Mouse (Mus musculus): ENCODE data around the gene Pde10a. TPM values are rescaled to one million over a fixed set of nuclear protein-coding genes. Genes with fewer than 3 reads are reported as not detected.

Pde10a gene
- total RNA-seq, 2 experiments from 2014 or later: 3.5 to 4.4 TPM

DNA sequence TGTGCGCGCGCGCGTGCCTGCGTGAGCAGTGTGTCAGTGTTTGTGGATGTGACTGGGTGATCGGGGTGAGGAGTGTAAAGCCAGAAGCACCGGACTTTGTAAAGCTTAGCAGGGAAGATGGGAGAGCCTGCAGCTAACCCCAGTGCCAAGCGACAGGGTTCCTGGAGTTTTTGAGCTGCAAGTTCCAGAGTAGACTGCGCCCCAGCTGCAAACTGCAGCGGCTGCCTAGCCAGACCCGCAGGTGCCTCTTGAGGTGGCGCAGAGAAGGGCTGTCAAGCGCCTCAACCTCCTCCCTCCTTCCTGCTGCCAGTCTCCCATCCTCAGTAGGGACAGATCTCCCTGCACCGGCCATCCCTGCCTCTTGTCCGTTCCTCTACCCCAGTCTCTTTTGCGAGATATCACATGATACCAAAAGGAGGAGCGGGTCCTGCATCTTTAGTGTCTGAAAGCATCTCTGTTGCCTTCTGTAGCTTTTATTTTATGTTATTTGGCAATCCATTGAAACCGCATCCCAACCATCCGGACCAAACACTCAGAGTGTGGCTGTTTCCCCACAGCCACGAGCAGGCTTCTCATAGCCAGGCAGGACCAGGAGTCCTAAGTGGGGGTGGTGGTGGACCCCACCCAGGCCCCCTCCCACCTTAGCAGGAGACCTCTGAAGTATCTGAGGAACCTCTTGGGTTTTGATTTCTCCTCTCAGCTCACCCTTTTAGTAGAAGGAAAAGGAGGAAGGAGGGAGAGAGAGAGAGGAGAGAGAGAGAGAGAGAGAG lies 984 bp downstream of the Pde10a start:
- DNase-seq (ENCODE audit: low spot score): no peak

DNA sequence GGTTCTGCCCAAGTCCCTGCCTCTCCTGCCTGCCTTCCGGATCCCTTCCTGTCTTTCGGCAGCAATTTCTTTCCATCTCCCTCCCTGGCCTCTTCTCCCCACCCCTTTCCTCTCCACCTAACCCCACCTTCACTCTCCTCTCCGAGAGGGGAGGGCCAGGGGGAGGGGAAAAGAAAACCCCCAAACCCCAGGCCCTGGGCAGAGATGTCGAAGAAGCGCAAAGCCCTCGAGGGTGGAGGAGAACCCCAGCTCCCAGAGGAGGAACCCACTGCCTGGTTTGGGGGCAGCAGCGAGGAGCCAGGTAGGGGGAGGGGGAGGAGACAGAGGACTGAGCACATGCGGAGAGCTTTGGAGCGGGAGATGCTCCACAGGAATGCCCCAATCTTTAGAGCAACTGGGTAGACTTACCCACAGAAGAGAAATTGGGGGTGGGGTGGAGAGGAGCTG lies 1.7 kb downstream of the Pde10a start:
- DNase-seq (ENCODE audit: low spot score): no peak

DNA sequence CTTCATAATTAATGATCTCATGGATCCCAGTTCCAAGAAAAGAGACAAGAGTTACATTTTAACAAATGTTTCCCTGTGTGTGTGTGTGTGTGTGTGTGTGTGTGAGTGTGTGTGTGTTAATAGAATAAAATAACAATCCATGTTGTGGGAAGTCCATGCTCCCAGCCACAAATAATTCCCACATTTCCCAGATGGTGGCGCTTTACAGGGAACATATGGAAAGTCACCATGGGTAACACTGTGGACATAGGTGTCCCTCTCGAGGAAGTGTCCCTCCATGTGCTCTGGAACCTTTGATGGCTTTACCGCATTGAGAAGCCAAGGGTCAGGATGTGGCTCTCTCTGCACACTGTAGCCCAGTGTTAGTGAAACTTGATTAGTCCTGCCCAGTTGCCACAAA lies 3.5 kb downstream of the Pde10a start:
- no peak for DNase-seq (ENCODE audit: low spot score)

DNA sequence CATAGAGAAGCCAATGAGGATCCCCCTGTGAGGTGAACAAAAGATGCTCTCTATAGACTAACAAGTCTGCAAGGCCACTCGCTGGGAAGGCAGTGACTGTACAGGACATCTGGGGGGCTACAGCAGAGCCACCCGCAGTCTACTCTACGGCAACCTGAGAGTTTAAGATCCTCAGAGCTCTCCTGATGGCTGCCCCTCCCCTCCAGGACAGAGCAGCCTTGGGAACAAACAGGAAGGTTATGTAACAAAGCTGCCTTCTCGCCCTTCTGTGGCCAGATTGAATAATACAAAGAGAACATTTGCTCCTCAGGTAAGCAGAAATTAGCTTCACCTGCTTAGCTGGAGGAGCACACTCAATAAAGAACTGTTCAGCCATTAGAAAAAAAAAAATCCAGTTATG lies 7.4 kb downstream of the Pde10a start:
- DNase-seq (ENCODE audit: low spot score): no peak

DNA sequence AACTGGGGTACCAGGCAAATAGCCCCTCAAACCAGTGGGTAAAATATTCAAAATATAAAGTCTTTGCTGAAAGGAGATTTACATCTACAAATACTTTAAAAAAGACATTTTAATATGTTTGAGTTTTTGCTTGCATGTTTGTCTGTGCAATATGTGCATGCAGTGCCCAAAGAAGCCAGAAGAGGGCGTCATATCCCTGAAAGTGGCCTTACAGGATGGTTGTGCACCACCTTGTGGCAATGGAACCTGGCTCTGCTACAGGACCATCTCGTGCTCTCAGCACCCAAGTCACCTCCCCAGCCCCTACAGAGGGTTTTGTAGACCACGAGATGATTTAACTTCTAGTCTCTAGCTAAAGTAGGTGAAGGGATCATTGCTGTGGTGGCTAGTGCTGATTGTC lies 8.7 kb downstream of the Pde10a start:
- no peak for DNase-seq (ENCODE audit: low spot score)

DNA sequence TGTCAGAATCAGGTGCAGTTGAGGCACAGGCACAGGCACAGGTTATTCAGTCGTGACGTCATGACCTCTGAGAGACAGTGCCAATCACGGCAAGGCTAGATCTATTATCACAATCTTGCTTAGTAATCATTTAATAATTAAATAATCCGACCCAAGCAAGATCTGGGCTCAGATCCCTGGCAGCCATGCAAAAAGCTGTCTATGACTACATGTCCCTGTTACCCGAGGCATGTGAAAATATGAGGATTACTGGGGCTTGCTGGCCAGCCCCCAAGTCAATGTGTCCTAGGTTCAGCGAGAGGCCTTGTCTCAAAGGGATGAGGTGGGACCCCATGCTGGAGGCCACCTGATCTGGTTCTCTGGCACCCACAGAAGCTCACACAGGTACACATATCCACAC lies 11.3 kb downstream of the Pde10a start:
- no peak for DNase-seq (ENCODE audit: low spot score)

DNA sequence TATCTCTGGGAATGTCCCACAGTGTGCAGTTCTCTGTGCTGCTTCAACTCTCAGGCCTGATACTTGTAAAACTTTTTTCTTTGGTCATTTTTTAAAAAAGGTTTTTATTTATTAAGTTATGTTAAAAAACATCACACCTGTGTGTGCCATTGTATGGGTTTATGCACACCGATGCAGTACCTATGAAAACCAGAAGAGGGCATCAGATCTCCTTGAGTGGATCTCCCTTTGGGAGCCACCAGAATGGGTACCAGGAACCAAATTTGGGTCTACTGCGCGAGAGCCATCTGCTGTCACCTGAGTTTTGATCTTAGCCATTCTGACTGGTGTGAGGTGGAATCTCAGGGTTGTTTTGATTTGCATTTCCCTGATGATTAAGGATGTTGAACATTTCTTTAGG lies 12.9 kb downstream of the Pde10a start:
- DNase-seq (ENCODE audit: low spot score): no peak

DNA sequence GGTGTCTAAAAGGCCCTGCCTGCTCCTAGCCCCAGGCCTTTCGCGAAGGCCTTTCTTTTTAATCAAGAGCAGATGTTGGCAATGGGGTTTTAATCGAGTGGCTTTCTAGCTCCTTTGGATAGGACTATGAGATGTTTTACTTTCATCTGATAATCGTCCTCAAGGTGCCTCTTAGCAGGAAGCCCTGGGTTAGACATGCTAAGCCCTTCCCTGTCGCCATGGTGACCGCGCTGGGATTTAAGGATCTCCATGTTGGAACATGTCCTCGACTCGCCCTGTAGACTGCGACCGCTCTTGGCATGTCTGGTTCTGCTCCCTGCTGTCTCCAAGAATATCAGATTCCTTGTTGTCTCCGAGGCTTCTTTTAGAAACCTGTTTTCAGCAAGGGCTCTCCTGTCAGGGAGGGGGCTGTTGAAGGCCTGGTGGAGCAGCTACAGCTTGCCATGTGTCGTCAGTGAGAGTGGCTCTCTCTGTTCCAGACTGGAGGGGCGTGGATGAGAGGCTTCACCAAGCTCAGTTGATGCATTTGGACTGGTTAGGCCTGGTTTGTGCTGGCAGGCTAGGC lies 16.9 kb downstream of the Pde10a start:
- DNase-seq (ENCODE audit: low spot score): peak; percentile 15

DNA sequence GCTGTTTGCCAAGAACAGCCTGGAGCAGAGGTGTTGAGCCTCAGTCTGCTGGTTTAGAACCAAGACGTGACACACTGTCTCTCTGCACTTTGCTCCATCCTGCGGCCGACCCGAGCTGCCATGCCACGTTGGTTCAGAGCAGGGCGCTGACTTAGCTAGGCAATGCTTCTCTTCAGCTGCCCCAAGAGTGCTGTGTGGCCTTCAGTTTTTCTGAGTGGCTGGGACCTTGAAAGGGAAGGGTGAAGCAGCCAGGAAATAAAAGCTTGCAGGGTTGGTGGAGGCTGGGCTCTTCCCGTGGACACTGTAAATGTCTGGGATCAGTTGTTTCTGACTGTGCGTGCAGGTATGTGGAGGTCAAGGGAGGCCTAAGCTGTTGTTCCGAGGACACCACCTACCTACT lies 21.2 kb downstream of the Pde10a start:
- DNase-seq (ENCODE audit: low spot score): no peak

DNA sequence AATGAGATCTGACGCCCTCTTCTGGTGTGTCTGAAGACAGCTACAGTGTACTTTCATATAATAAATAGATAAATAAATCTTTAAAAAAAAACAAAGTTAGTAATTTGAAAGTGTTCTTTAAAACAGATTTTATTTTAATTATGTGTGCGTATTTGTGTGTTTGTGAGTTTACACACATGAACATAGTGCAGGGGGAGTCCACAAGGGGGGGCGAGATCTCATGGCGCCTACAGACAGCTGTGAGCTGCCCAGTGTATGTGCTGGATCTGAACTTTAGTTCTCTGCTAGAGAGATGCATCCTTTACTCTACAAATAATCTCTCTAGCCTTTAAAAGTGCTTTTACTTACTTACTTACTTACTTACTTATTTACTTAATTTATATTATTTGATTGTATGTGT lies 23.6 kb downstream of the Pde10a start:
- DNase-seq (ENCODE audit: low spot score): no peak

DNA sequence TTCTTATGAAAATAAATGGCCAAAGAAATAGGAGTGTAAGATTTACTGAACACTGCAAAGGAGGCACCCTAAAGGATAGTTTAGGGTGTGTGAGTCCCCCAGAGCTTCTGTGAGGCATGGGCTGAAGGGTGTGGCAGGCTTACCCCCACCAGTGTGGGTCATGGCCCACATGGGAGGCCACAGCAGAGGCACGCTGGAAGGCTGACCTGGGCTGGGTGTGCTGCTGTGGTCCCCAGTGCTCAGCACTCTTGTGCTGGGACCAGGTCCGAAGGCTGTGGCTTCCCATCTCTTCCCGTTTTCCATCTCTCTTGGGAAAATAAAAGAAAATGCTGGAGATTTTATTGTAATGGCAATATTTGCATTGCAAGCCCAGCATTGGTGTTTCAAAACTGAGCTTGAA lies 26.5 kb downstream of the Pde10a start:
- DNase-seq (ENCODE audit: low spot score): no peak

DNA sequence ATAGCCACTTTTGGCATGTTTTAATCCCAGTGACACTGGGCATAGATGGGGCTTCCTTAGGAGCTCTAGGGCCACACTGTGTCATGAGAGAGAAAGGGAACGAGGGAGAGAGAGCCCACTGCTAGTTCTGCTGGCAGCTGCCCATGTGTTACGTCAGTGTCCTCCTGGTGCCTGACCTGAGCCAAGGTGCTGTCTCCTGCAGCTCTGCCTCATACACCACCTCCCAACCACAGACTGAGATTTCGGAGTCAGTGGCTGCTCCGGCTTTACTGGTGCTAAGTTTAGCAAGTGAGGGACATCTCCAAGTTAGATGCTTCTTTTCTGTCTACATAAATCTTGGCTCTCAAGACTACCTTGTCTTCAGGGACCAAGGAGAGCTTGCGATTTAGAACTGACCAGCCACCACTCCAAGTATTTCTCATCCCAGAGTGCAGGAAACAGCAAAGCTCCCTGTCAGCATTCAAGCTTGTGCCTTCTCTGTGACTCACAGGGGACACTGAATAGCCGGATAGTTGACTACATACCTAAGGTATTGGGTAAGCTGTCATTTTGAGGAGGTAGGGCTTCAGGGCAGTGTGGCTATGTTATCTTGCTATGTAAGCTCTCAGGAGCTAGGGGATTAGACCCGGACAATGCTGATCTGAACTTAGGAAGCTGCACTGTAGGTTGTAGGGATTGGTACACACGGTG lies 27.3 kb downstream of the Pde10a start:
- DNase-seq (ENCODE audit: low spot score): peak; percentile 8

DNA sequence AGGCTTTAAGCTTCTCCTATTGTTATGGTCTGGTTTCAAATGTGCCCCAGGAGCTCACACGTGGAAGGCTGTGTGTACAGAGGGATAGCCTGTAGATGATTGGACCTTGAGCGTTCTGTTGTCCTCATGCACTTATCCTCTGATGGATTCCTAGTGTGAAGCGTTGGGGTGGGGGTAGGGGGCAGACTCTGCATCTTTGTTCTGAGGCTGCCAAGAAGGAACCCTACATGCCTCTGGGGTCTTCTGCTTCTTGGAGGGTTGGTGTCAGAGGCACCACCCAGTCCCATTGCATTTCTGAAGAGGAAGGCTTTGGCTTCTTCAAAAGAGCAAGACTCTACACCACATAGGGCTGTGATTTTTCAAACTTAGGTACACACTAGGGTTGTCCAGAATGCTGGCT lies 28.4 kb downstream of the Pde10a start:
- no peak for DNase-seq (ENCODE audit: low spot score)

DNA sequence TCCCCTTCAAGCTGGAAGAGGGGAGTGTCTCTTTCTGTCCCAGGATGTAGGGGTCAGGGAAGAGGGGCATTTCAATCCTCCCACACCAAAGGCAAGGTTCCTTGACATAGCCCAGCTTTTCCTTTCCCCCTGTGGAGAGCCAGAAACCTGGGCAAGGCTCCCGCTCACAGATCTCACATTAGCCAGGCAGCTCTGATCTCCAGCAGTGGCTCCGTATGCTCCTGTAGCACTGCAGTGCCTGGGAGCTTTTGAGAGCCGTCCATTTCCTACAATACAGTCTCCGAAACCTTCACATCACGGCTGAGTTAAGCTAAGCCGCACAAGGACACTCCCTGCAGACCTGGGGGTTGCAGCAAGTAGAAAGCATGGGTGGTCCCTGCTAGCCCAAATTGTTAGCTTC lies 29.0 kb downstream of the Pde10a start:
- DNase-seq (ENCODE audit: low spot score): no peak

DNA sequence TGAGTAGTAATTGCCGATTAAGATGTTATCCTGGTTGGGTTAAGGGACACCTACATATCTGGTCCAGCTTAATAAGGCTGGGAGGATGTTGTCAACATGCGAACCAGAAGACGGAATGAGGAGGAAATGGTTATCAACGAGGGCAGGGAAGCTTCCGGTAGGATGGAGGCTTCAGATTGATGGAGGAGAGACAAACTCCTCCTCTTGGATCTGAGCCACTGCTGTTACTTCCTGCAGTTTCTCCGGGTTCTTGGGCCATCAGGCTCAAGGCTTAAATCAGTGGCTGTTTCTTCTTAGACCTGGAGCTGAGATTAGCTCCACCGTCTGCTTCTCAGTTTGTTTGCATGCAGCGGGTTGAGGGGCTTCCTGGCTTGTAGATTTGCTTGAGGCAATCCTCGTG lies 30.6 kb downstream of the Pde10a start:
- no peak for DNase-seq (ENCODE audit: low spot score)

DNA sequence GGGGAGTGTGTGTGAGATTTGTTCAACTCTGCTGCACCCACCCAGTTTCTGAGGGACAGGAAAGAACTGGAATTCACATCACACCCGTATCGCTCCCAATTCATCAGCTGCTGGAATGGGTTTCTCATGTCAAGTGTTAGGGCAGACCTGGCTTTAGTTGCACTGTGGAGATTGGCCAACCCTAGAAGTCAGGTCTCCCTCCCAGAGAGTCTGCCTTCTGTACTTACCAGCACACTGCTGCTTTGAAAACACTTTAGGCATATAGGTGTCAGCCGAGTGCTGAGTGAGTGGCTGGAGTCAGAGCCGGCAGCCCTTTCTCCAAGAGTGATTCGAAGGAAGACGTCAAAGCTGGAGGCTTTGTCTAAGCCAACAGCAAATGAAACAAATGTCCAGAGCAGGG lies 31.1 kb downstream of the Pde10a start:
- DNase-seq (ENCODE audit: low spot score): no peak

DNA sequence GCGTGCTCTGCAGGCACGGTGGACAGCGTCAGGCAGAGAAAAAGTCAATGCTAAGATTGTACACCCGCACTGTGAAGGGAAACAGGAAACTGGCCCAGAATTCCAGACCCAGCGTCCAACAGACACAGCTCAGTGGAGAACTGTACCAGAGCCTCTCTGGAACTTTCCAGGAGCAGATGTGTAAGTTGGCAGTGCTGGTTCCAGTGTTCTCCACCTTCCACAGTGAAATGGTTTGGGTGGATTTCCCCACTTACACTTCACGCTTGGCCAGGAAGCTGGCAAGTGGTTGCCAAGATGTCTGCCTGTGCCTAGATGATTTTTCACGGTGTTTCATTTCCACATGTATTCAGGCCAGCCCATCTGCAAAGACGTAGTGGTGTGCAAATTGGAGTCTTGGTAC lies 32.8 kb downstream of the Pde10a start:
- DNase-seq (ENCODE audit: low spot score): no peak

DNA sequence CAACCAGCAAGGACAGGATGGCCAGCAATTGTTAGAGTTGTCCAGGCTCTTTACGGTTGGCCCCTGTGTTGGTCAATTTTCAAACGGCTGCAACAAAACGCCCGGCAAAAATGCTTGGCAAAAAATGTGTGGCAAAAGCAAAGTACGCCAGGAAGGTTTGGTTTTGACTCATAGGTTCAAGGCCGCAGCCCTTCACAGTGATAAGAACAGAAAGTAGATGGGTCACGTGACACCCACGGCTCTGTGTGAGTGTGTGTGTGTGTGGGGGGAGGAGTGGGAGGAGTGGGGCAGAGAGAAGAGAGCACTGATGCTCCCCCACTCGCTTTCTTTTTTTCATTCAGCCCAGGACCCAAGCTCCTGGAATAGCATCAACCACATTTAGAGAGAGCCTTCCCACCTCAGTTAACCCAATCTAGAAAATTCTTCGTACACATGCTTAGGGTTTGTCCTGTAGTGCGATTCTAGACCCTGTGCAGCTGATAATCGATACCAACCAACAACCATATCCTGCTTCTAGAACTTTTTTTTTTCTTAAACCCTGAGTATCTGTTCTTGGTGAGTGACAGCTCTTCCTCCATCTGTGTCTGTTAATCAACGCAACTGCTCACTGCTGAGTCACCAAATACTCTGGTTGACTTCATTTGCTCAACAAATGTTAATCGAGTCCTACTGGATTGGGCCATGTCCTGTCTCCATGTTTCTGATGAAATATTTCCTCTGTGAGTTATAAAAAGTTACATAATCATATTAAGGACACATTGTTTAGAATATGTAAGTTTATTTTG lies 37.1 kb downstream of the Pde10a start:
- DNase-seq (ENCODE audit: low spot score): no peak

DNA sequence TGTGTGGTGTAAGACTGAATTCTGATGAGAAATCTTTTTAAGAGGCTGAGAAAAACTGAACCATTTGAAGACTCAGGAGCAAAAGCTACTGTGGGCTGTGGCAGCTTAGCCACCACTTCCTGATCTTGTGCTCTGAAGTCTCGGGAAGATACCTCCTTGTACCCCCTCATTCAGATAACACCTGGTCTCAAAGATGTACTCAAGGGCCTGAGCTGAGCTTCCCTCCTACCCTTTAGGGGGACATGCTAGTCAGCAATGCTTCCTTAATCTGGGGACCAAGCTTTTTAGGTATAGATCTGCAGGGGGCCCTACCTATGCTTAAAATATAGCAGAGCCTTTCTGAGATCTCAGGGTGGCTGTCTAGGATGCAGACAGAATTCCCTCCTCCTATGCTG lies 37.7 kb downstream of the Pde10a start:
- no peak for DNase-seq (ENCODE audit: low spot score)

DNA sequence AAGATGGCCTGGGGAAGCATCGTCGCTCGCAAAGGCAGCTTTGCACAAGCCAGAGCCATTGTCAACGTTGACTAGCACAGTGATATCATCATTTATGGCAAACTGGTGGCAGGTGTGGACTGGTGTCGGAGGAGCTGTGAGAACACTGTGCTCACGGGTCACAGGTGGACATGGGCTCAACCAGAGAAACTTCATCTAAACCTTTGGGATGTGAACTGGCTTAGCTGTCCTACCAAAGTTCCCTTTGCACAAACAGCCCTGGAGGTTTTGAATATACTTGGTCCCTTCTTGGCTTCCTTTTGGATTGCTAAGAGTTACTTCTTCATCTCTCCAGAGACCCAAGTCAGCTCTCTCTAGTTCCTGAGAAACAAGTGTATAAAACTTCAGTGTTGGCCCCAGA lies 41.7 kb downstream of the Pde10a start, which contains the start of gene Gm17087:
Gene Gm17087 (minus strand): TSS at position 101 of the 400 bp plus-strand sequence.
- DNase-seq (ENCODE audit: low spot score): no peak

DNA sequence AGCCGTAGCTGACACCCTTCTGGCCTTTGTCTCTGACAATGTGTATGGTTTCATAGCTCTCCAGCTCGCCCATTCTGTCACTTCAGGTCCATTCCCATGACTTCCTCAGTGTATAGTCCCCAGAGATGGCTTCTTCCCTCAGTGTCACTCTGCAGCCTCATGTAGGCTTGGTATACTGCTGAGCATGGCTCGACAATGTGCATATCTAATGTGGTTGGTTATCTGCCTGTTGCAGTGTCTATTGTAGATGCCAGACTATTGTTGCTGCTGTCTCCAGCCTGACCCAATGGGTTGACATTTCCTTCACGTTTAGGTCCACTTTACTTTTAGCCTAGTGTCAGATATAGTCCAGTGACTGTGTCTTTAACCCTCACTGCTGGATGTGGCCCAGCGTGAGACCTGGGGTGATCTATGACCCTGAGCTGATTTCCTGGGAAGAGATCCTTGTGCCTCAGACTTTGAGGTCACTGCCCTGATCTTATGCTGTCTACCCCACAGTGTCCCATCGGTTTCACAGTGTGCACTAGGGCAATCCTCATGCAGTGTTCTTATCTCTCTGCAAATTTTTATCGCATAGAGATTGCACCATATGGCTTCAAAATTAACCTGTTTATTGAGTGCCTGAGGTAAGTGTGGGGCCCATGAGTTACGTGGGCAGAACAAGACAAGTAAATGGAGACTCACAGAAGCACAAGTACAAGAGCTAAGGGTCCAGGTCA lies 48.5 kb downstream of the Pde10a start:
- DNase-seq (ENCODE audit: low spot score): no peak
